Mouse (Mus musculus) megakaryocyte, embryonic 14.5 days (primary cell): ENCODE results near the gene Slc18a3.

ENCODE experiments used
- FLI1 ChIP-seq: IDR thresholded peaks from 2 replicates; pipeline ENCODE4 v1.6.1; 2012; ENCODE audit warnings: low read length, inconsistent platforms, mixed read lengths
- GATA1 ChIP-seq: IDR thresholded peaks from 3 replicates; pipeline ENCODE4 v1.6.1; 2012; ENCODE audit warnings: mixed read lengths, low read length, inconsistent platforms, borderline replicate concordance

DNA sequence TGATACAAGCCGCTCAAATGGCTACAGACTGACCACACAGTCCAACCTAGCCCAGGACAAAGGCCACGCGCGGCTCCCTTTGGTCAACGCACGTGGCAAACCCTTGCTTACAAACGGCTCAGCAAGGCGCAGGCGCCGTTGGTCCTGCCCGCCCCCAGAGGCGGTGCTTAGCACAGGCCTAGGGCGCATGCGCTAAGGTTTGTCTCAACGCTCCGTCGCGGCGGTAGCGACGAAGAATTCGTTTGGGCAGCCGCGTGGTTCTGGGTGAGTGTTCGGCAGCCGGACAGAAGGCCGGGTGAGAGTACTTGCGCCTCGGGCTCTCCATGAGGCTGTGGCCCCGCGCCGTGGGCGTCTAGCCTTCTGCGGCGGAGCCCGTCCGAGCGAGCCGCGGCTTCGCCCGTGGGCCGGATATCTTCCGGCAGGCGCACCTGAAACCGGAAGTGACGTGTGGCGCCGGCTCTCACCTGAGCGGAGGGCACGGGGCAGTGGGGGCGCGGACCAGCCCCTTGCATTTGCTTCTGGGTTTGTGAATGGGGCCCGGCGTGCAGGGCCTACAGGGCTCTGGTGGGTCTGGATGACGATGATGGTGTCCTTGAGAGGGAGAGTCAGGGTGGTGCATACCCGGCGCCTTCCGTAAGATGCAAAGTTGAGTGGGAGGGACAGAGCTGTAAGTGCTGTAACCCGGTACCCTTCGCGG, 48.8 kb upstream of the Slc18a3 start, which contains the start of gene Ercc6:
- TF ChIP-seq GATA1, result no peak
- peak; percentile 39; the same call in 1 of the 2 replicates for TF ChIP-seq FLI1
